Mouse (Mus musculus): ENCODE measurements around the gene P2rx2. TPM values are rescaled to one million over a fixed set of nuclear protein-coding genes. Genes with fewer than 3 reads are reported as not detected.

Gene P2rx2
- polyA plus RNA-seq, 1 experiment from 2014 or later: 9.9 TPM

Other genes starting within 250 kb of the P2rx2 start
- gene Gm35315, start 248.8 kb downstream of the P2rx2 start, polyA plus RNA-seq (2014; fragmentation: Nextera tagmentation; extraction: Ambion mirVana): 0.46 and 0.47 TPM in 2 replicates
- 1.7 and 3.2 TPM in 2 replicates for gene Plcxd1, start 243.2 kb downstream of the P2rx2 start, polyA plus RNA-seq (2014; fragmentation: Nextera tagmentation; extraction: Ambion mirVana)
- 53.1 and 55.9 TPM in 2 replicates for gene Gtpbp6, start 235.0 kb downstream of the P2rx2 start, polyA plus RNA-seq (2014; fragmentation: Nextera tagmentation; extraction: Ambion mirVana)
- 11.6 and 14.6 TPM in 2 replicates for gene Zfp605, start 233.1 kb downstream of the P2rx2 start, polyA plus RNA-seq (2014; fragmentation: Nextera tagmentation; extraction: Ambion mirVana)
- gene Chfr, start 207.4 kb downstream of the P2rx2 start, polyA plus RNA-seq (2014; fragmentation: Nextera tagmentation; extraction: Ambion mirVana): 86.9 and 88.2 TPM in 2 replicates
- 28.2 and 30.6 TPM in 2 replicates for gene Golga3, start 166.5 kb downstream of the P2rx2 start, polyA plus RNA-seq (2014; fragmentation: Nextera tagmentation; extraction: Ambion mirVana)
- gene Ankle2, start 112.2 kb downstream of the P2rx2 start, polyA plus RNA-seq (2014; fragmentation: Nextera tagmentation; extraction: Ambion mirVana): 26.1 and 27.8 TPM in 2 replicates
- 108 and 109 TPM in 2 replicates for gene Pgam5, start 73.3 kb downstream of the P2rx2 start, polyA plus RNA-seq (2014; fragmentation: Nextera tagmentation; extraction: Ambion mirVana)
- 8.8 and 9.2 TPM in 2 replicates for gene Pxmp2, start 57.0 kb downstream of the P2rx2 start, polyA plus RNA-seq (2014; fragmentation: Nextera tagmentation; extraction: Ambion mirVana)
- gene Pole, start 56.9 kb downstream of the P2rx2 start, polyA plus RNA-seq (2014; fragmentation: Nextera tagmentation; extraction: Ambion mirVana): 8.2 and 9.8 TPM in 2 replicates
- gene Lrcol1, start 1.5 kb upstream of the P2rx2 start, polyA plus RNA-seq (2014; fragmentation: Nextera tagmentation; extraction: Ambion mirVana): not detected in 2 replicates
- 23.8 and 24.8 TPM in 2 replicates for gene Fbrsl1, start 105.3 kb upstream of the P2rx2 start, polyA plus RNA-seq (2014; fragmentation: Nextera tagmentation; extraction: Ambion mirVana)
- 23.9 and 26.9 TPM in 2 replicates for gene Galnt9, start 201.1 kb upstream of the P2rx2 start, polyA plus RNA-seq (2014; fragmentation: Nextera tagmentation; extraction: Ambion mirVana)

All from hindbrain, embryonic 14.5 days (tissue).